Mouse (Mus musculus) olfactory bulb, adult 2 months (tissue): ENCODE data around the gene Trim27.

Source experiments
- CTCF ChIP-seq: fragments of 200-500 bp; IDR thresholded peaks from 2 replicates; pipeline ENCODE4 v1.5.1; 2012; ENCODE audit warnings: low read depth, mild to moderate bottlenecking, low read length, moderate library complexity; ENCODE audit not compliant: insufficient read depth
- POLR2A ChIP-seq: fragments of 200-500 bp; IDR thresholded peaks from 2 replicates; pipeline ENCODE4 v1.6.1; 2012; ENCODE audit warnings: mild to moderate bottlenecking, low read depth, low read length, moderate library complexity; ENCODE audit not compliant: insufficient read depth

DNA sequence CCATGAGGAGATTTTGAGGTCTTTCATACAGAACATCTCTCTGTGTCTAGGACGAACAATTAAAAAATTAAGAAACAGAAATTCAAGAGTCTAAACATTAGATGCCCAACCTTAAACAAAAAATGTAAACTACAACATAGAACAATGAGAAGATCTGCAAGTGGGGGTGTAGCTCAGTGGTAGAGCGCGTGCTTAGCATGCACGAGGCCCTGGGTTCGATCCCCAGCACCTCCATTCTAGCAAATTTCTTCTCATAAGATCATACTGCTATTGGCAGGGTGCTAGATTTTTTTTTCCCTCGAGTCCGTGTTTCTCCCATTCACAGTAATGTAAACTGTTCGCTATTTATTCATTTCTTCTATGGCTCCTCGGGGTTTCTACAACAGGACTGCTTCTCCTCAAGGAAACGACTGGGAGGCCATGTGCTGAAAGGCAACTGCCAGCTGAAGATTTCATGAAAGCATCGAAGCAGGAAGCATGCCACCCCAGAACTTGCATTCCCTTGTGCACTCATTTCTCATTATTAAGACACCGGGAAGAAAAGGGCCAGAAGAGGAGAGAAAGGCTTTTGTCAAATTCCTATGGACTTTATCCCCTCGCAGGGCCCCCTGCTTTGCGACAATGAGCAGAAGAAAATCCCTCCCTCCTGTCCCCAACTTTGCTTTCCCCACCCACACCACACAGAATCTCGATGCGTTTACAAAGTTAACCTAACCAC is 63.3 kb downstream of the Trim27 start:
- no peak for TF ChIP-seq CTCF
- no peak for TF ChIP-seq POLR2A
